Mouse (Mus musculus): ENCODE data around the gene Itga1.

Itga1 gene

GRCm38 (mm10) chr13:114992260-114993014 is 109.3 kb downstream of the Itga1 start:
- in situ Hi-C loops (cut with MseI, MboI) = loop anchor here in 1 of 2 experiments (25.0 kb wide), 1 partner anchor 220 kb away; no protein-coding TSS in a partner anchor

GRCm38 (mm10) chr13:114987668-114988067 is 114.1 kb downstream of the Itga1 start:
- in situ Hi-C loops (cut with MseI, MboI) = loop anchor here (10.0 to 25.0 kb wide), 2 partner anchors 225 to 227 kb away; no protein-coding TSS in a partner anchor

GRCm38 (mm10) chr13:114987161-114987560 is 114.6 kb downstream of the Itga1 start:
- in situ Hi-C loops (cut with MseI, MboI) = loop anchor here (10.0 to 25.0 kb wide), 2 partner anchors 225 to 228 kb away; no protein-coding TSS in a partner anchor

- in situ Hi-C loops (cut with MseI, MboI) = loop anchor here (10.0 to 25.0 kb wide), 2 partner anchors 228 to 230 kb away; no protein-coding TSS in a partner anchor
Observed at GRCm38 (mm10) chr13:114984658-114985057, 117.1 kb downstream of the Itga1 start.

- in situ Hi-C loops (cut with MseI, MboI) = loop anchor here (10.0 to 25.0 kb wide), 2 partner anchors 229 to 232 kb away; no protein-coding TSS in a partner anchor
Observed at GRCm38 (mm10) chr13:114983116-114983515, 118.6 kb downstream of the Itga1 start.

GRCm38 (mm10) chr13:114980831-114981419 is 120.8 kb downstream of the Itga1 start:
- in situ Hi-C loops (cut with MseI, MboI) = loop anchor here (10.0 to 25.0 kb wide), 2 partner anchors 231 to 234 kb away; no protein-coding TSS in a partner anchor

- in situ Hi-C loops (cut with MseI, MboI) = loop anchor here in 1 of 2 experiments (25.0 kb wide), 1 partner anchor 238 kb away; no protein-coding TSS in a partner anchor
Observed at GRCm38 (mm10) chr13:114974484-114975042, 127.2 kb downstream of the Itga1 start.

GRCm38 (mm10) chr13:114971905-114972304 is 129.9 kb downstream of the Itga1 start:
- in situ Hi-C loops (cut with MseI, MboI) = no loop called here

GRCm38 (mm10) chr13:114964233-114964632 is 137.5 kb downstream of the Itga1 start:
- in situ Hi-C loops (cut with MseI, MboI) = loop anchor here (5.0 kb wide), 2 partner anchors 132 to 137 kb away; no protein-coding TSS in a partner anchor

GRCm38 (mm10) chr13:114954516-114954915 is 147.2 kb downstream of the Itga1 start:
- in situ Hi-C loops (cut with MseI, MboI) = no loop called here

GRCm38 (mm10) chr13:114933541-114933940 is 168.2 kb downstream of the Itga1 start:
- in situ Hi-C loops (cut with MseI, MboI) = no loop called here

GRCm38 (mm10) chr13:114931775-114932294 is 169.9 kb downstream of the Itga1 start, which contains the start of gene Itga2:
Gene Itga2 (minus strand): TSS chr13:114932100.
- in situ Hi-C loops (cut with MseI, MboI) = no loop called here

- in situ Hi-C loops (cut with MseI, MboI) = no loop called here
Observed at GRCm38 (mm10) chr13:114930996-114931649, 170.6 kb downstream of the Itga1 start.

- in situ Hi-C loops (cut with MseI, MboI) = no loop called here
Observed at GRCm38 (mm10) chr13:114924785-114925184, 177.0 kb downstream of the Itga1 start.

GRCm38 (mm10) chr13:114923331-114923730 is 178.4 kb downstream of the Itga1 start:
- in situ Hi-C loops (cut with MseI, MboI) = no loop called here

GRCm38 (mm10) chr13:114915767-114916166 is 186.0 kb downstream of the Itga1 start:
- in situ Hi-C loops (cut with MseI, MboI) = no loop called here

- in situ Hi-C loops (cut with MseI, MboI) = no loop called here
Observed at GRCm38 (mm10) chr13:114914963-114915362, 186.8 kb downstream of the Itga1 start.

GRCm38 (mm10) chr13:114914559-114914958 is 187.2 kb downstream of the Itga1 start:
- in situ Hi-C loops (cut with MseI, MboI) = no loop called here

- in situ Hi-C loops (cut with MseI, MboI) = no loop called here
Observed at GRCm38 (mm10) chr13:114910629-114911028, 191.1 kb downstream of the Itga1 start.

- in situ Hi-C loops (cut with MseI, MboI) = no loop called here
Observed at GRCm38 (mm10) chr13:114909514-114909913, 192.2 kb downstream of the Itga1 start.

GRCm38 (mm10) chr13:114907876-114908275 is 193.9 kb downstream of the Itga1 start:
- in situ Hi-C loops (cut with MseI, MboI) = no loop called here
